Mouse (Mus musculus) kidney, embryonic 16.5 days (tissue): ENCODE measurements around the gene Ropn1l. TPM values are rescaled to one million over a fixed set of nuclear protein-coding genes. Genes with fewer than 3 reads are reported as not detected.

Source experiments
- ATAC-seq: fragments of 200-750 bp; cut with Nextera tagmentation; 2 replicates; pipeline ENCODE4 v1.8.0; 2017; ENCODE audit warnings: moderate TSS enrichment; ENCODE audit not compliant: low FRiP score, low TSS enrichment
- H3K27ac ChIP-seq: fragments of 300-500 bp; sonication (generic); 2 replicates; pipeline ENCODE4 v1.5.1; 2014; ENCODE audit warnings: low read length
- H3K27me3 ChIP-seq: fragments of 300-500 bp; sonication (generic); 2 replicates; pipeline ENCODE4 v1.6.1; 2014; ENCODE audit warnings: low read length, control low read depth, mixed read lengths; ENCODE audit not compliant: insufficient read depth
- H3K36me3 ChIP-seq: fragments of 300-500 bp; sonication (generic); 2 replicates; pipeline ENCODE4 v1.6.1; 2014; ENCODE audit warnings: low read length, control low read depth, mixed read lengths; ENCODE audit not compliant: insufficient read depth
- H3K4me1 ChIP-seq: fragments of 300-500 bp; sonication (generic); 2 replicates; pipeline ENCODE4 v1.6.1; 2014; ENCODE audit warnings: low read length, control low read depth, mixed read lengths; ENCODE audit not compliant: insufficient read depth
- H3K4me2 ChIP-seq: fragments of 300-500 bp; sonication (generic); replicated peaks from 2 replicates; pipeline ENCODE4 v1.6.1; 2014; ENCODE audit warnings: low read depth, low read length
- H3K4me3 ChIP-seq: fragments of 300-500 bp; sonication (generic); 2 replicates; pipeline ENCODE4 v1.5.1; 2014; ENCODE audit warnings: mild to moderate bottlenecking, low read length
- H3K9ac ChIP-seq: fragments of 300-500 bp; sonication (generic); replicated peaks from 2 replicates; pipeline ENCODE4 v1.6.1; 2014; ENCODE audit warnings: low read length
- H3K9me3 ChIP-seq: fragments of 300-500 bp; sonication (generic); 2 replicates; pipeline ENCODE4 v1.6.1; 2016; ENCODE audit warnings: low read length, control low read depth
- WGBS: fragments of 180-500 bp; shearing (Covaris S2); extraction: QIAGEN DNeasy Blood & Tissue Kit; methylation state at CpG from one replicate; pipeline ENCODE4 v1.1.7; 2014; 5-methylcytosine and 5-hydroxymethylcytosine counted together
- polyA plus RNA-seq: library from polyadenylated mRNA; unstranded; fragments of >200 nt; fragmentation: Nextera tagmentation; extraction: Ambion mirVana; gene quantifications from 2 replicates; pipeline ENCODE4 v1.2.1, GENCODE M21; 2015

The Ropn1l gene
- polyA plus RNA-seq, 1 experiment from 2014 or later: 4.3 TPM

GRCm38 (mm10) chr15:31452336-31453097 lies 1.0 kb downstream of the Ropn1l start:
- Histone ChIP-seq H3K4me2 (peak overlapping the region; percentile 72), H3K9me3 (no peaks in the 10 kb centered on the region), H3K27ac (no peak overlapping the region), H3K9ac (peak overlapping the region; percentile 74), H3K4me3 (peak overlapping the region; percentile 59), H3K4me1 (peaks cover 6% of the 10 kb centered on the region), H3K36me3 (0 out of 2 replicates have a peak, but pooled peaks cover 4% of the 10 kb centered on the region), H3K27me3 (no peaks in the 10 kb centered on the region)
- no peak for ATAC-seq
- WGBS: 46% methylated on average over 18 of the region's 18 CpGs

GRCm38 (mm10) chr15:31449772-31450171 lies 3.8 kb downstream of the Ropn1l start:
- no peak overlapping the region for H3K4me3 ChIP-seq
- H3K9me3 ChIP-seq: no peaks in the 10 kb centered on the region
- H3K4me1 ChIP-seq: peaks cover 6% of the 10 kb centered on the region
- H3K9ac ChIP-seq: no peak overlapping the region
- H3K4me2 ChIP-seq: no peak overlapping the region
- H3K36me3 ChIP-seq: no peaks in the 10 kb centered on the region
- ATAC-seq: peak; percentile 46
- no peaks in the 10 kb centered on the region for H3K27me3 ChIP-seq
- WGBS: 19% methylated on average over 2 of the region's 2 CpGs
- H3K27ac ChIP-seq: no peak overlapping the region

- H3K4me1 ChIP-seq: no peaks in the 10 kb centered on the region
- H3K27ac ChIP-seq: no peak overlapping the region
- 48% methylated on average over 7 of the region's 7 CpGs for WGBS
- H3K27me3 ChIP-seq: no peaks in the 10 kb centered on the region
- H3K4me3 ChIP-seq: no peak overlapping the region
- H3K4me2 ChIP-seq: no peak overlapping the region
- no peaks in the 10 kb centered on the region for H3K36me3 ChIP-seq
- ATAC-seq: peak; percentile 21; the same call in 1 of the 2 replicates
- H3K9me3 ChIP-seq: no peaks in the 10 kb centered on the region
- no peak overlapping the region for H3K9ac ChIP-seq
Observed at GRCm38 (mm10) chr15:31447121-31447520, 6.4 kb downstream of the Ropn1l start.

- no peak overlapping the region for H3K4me2 ChIP-seq
- H3K9ac ChIP-seq: no peak overlapping the region
- H3K27ac ChIP-seq: no peak overlapping the region
- 92% methylated on average over 4 of the region's 4 CpGs for WGBS
- H3K36me3 ChIP-seq: no peaks in the 10 kb centered on the region
- no peaks in the 10 kb centered on the region for H3K4me1 ChIP-seq
- no peak for ATAC-seq
- H3K9me3 ChIP-seq: no peaks in the 10 kb centered on the region
- H3K4me3 ChIP-seq: no peak overlapping the region
- H3K27me3 ChIP-seq: no peaks in the 10 kb centered on the region
Observed at GRCm38 (mm10) chr15:31442698-31443097, 10.8 kb downstream of the Ropn1l start.

- no peak overlapping the region for H3K27ac ChIP-seq
- no peaks in the 10 kb centered on the region for H3K27me3 ChIP-seq
- no peaks in the 10 kb centered on the region for H3K9me3 ChIP-seq
- 71% methylated on average over 6 of the region's 6 CpGs for WGBS
- H3K9ac ChIP-seq: no peak overlapping the region
- no peak overlapping the region for H3K4me2 ChIP-seq
- H3K4me1 ChIP-seq: no peaks in the 10 kb centered on the region
- no peak for ATAC-seq
- no peak overlapping the region for H3K4me3 ChIP-seq
- no peaks in the 10 kb centered on the region for H3K36me3 ChIP-seq
Observed at GRCm38 (mm10) chr15:31441996-31442395, 11.5 kb downstream of the Ropn1l start.

GRCm38 (mm10) chr15:31436811-31437210 lies 16.7 kb downstream of the Ropn1l start:
- Histone ChIP-seq H3K4me1 (no peaks in the 10 kb centered on the region), H3K36me3 (no peaks in the 10 kb centered on the region), H3K9ac (no peak overlapping the region), H3K27me3 (no peaks in the 10 kb centered on the region), H3K9me3 (no peaks in the 10 kb centered on the region), H3K4me2 (no peak overlapping the region), H3K4me3 (no peak overlapping the region), H3K27ac (no peak overlapping the region)
- WGBS: 53% methylated on average over 2 of the region's 2 CpGs
- no peak for ATAC-seq

- Histone ChIP-seq H3K4me2 (no peak overlapping the region), H3K27me3 (no peaks in the 10 kb centered on the region), H3K9me3 (no peaks in the 10 kb centered on the region), H3K4me1 (no peaks in the 10 kb centered on the region), H3K4me3 (no peak overlapping the region), H3K9ac (no peak overlapping the region), H3K36me3 (no peaks in the 10 kb centered on the region), H3K27ac (no peak overlapping the region)
- no peak for ATAC-seq
- 67% methylated on average over 1 of the region's 1 CpGs for WGBS
Observed at GRCm38 (mm10) chr15:31436083-31436482, 17.5 kb downstream of the Ropn1l start.

- no peak overlapping the region for H3K4me3 ChIP-seq
- WGBS: 77% methylated on average over 7 of the region's 7 CpGs
- no peaks in the 10 kb centered on the region for H3K36me3 ChIP-seq
- no peak overlapping the region for H3K9ac ChIP-seq
- ATAC-seq: no peak
- no peaks in the 10 kb centered on the region for H3K9me3 ChIP-seq
- no peak overlapping the region for H3K4me2 ChIP-seq
- no peaks in the 10 kb centered on the region for H3K4me1 ChIP-seq
- no peak overlapping the region for H3K27ac ChIP-seq
- no peaks in the 10 kb centered on the region for H3K27me3 ChIP-seq
Observed at GRCm38 (mm10) chr15:31433768-31434167, 19.8 kb downstream of the Ropn1l start.

GRCm38 (mm10) chr15:31431847-31432246 lies 21.7 kb downstream of the Ropn1l start:
- WGBS: 72% methylated on average over 8 of the region's 8 CpGs

GRCm38 (mm10) chr15:31430014-31430413 lies 23.5 kb downstream of the Ropn1l start:
- Histone ChIP-seq H3K27me3 (no peaks in the 10 kb centered on the region), H3K4me2 (no peak overlapping the region), H3K27ac (no peak overlapping the region), H3K4me1 (no peaks in the 10 kb centered on the region), H3K9ac (no peak overlapping the region), H3K4me3 (no peak overlapping the region), H3K36me3 (no peaks in the 10 kb centered on the region), H3K9me3 (no peaks in the 10 kb centered on the region)
- peak; percentile 71; the same call in 1 of the 2 replicates for ATAC-seq
- 75% methylated on average over 2 of the region's 2 CpGs for WGBS

More at GRCm38 (mm10) chr15:31431847-31432246, 21.7 kb downstream of the Ropn1l start:
- Histone ChIP-seq H3K9me3 (no peaks in the 10 kb centered on the region), H3K4me1 (no peaks in the 10 kb centered on the region), H3K27me3 (no peaks in the 10 kb centered on the region), H3K27ac (no peak overlapping the region), H3K36me3 (no peaks in the 10 kb centered on the region), H3K4me2 (no peak overlapping the region), H3K9ac (no peak overlapping the region), H3K4me3 (no peak overlapping the region)
- no peak for ATAC-seq
